Mouse (Mus musculus) midbrain, embryonic 14.5 days (tissue): Measurements from ENCODE around the gene March4. TPM values are rescaled to one million over a fixed set of nuclear protein-coding genes. Genes with fewer than 3 reads are reported as not detected.
A peak's percentile ranks its signal among the peaks of the same experiment; 100 is the strongest.

Experiments used
- ATAC-seq: fragments of 200-750 bp; cut with Nextera tagmentation; 2 replicates; pipeline ENCODE4 v1.8.0; 2017; ENCODE audit warnings: moderate number of reproducible peaks, moderate library complexity; ENCODE audit not compliant: low FRiP score, low TSS enrichment
- DNase-seq: peaks from one replicate; pipeline ENCODE4 v3.0.0-alpha.2; 2015
- H3K27ac ChIP-seq: fragments of 300-500 bp; sonication (generic); replicated peaks from 2 replicates; pipeline ENCODE4 v1.5.1; 2014; ENCODE audit warnings: mild to moderate bottlenecking, low read depth, low read length, moderate library complexity
- H3K27me3 ChIP-seq: fragments of 300-500 bp; sonication (generic); 2 replicates; pipeline ENCODE4 v1.6.1; 2014; ENCODE audit warnings: low read length, control low read depth, mixed read lengths; ENCODE audit not compliant: control insufficient read depth, insufficient read depth
- H3K36me3 ChIP-seq: fragments of 300-500 bp; sonication (generic); 2 replicates; pipeline ENCODE4 v1.6.1; 2014; ENCODE audit warnings: low read length, control low read depth; ENCODE audit not compliant: control insufficient read depth, insufficient read depth
- H3K4me1 ChIP-seq: fragments of 300-500 bp; sonication (generic); 2 replicates; pipeline ENCODE4 v1.6.1; 2014; ENCODE audit warnings: mild to moderate bottlenecking, antibody characterized with exemption, low read length, control low read depth; ENCODE audit not compliant: control insufficient read depth, insufficient read depth
- H3K4me2 ChIP-seq: fragments of 300-500 bp; sonication (generic); 2 replicates; pipeline ENCODE4 v1.6.1; 2014; ENCODE audit warnings: mild to moderate bottlenecking, low read length, moderate library complexity
- H3K4me3 ChIP-seq: fragments of 300-500 bp; sonication (generic); replicated peaks from 2 replicates; pipeline ENCODE4 v1.5.1; 2014; ENCODE audit warnings: low read depth, low read length
- H3K9ac ChIP-seq: fragments of 300-500 bp; sonication (generic); replicated peaks from 2 replicates; pipeline ENCODE4 v1.6.1; 2014; ENCODE audit warnings: mild to moderate bottlenecking, low read length, moderate library complexity
- H3K9me3 ChIP-seq: fragments of 300-500 bp; sonication (generic); 2 replicates; pipeline ENCODE4 v1.6.1; 2016; ENCODE audit warnings: low read length, control low read depth, mixed read lengths; ENCODE audit not compliant: control insufficient read depth
- WGBS: fragments of 180-500 bp; shearing (Covaris S2); extraction: QIAGEN DNeasy Blood & Tissue Kit; methylation state at CpG from one replicate; pipeline ENCODE4 v1.1.7; 2014; 5-methylcytosine and 5-hydroxymethylcytosine counted together
- polyA plus RNA-seq: library from polyadenylated mRNA; unstranded; fragments of >200 nt; fragmentation: Nextera tagmentation; extraction: Ambion mirVana; gene quantifications from 2 replicates; pipeline ENCODE4 v1.2.1, GENCODE M21; 2014

Gene March4
- polyA plus RNA-seq, 1 experiment from 2014 or later: 5.2 TPM

DNA sequence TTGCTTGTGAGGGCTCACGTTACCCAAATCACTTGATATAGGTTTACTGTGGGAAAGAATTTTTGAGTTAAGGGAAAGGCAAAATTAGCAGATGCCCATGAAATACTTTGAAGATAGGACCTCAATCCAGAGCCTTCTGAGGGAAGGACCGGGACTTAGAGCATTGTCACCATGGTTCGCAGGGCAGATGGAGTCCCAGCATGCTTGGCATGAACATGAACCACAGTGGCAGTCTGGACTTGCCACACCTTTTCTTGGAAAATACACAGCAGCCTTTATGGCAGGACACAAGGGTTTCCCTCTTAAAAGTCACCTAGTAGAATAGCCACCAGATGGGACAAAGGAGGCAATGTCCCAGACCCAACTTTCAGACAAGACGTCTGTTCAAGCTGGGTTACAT, 114.6 kb downstream of the March4 start:
- Histone ChIP-seq H3K27ac (no peak overlapping the region), H3K4me3 (no peak overlapping the region), H3K9ac (no peak overlapping the region), H3K9me3 (no peaks in the 10 kb centered on the region), H3K4me1 (peaks cover 4% of the 10 kb centered on the region; the same call in 1 of the 2 replicates), H3K27me3 (no peaks in the 10 kb centered on the region), H3K4me2 (no peak overlapping the region), H3K36me3 (no peaks in the 10 kb centered on the region)
- ATAC-seq (no peak), DNase-seq (no peak)
- 92% methylated on average over 4 of the region's 4 CpGs for WGBS

DNA sequence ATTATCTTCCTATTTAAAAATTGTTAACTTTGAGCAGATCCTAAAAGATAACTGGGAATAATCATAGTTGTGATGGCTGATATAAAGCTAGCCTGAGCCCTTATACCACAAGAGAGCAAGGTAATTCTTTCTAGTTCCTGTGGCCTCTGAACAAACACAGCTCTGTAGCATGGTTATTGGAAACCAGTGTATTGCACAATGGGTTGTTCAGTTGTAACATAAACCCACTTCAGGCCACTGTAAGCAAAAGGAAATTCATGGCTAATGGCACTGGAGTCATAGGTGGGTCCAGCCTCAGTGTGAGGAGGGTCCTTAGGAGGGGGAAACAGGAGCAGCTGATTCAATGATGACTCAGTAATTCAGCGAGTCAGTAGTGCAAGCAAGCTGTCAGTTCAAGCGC, 116.5 kb downstream of the March4 start:
- H3K4me2 ChIP-seq: no peak overlapping the region
- no peak for DNase-seq
- no peak overlapping the region for H3K9ac ChIP-seq
- H3K27me3 ChIP-seq: no peaks in the 10 kb centered on the region
- no peak overlapping the region for H3K27ac ChIP-seq
- 50% methylated on average over 2 of the region's 2 CpGs for WGBS
- H3K4me1 ChIP-seq: peaks cover 4% of the 10 kb centered on the region; the same call in 1 of the 2 replicates
- ATAC-seq: no peak
- H3K9me3 ChIP-seq: no peaks in the 10 kb centered on the region
- H3K4me3 ChIP-seq: no peak overlapping the region
- H3K36me3 ChIP-seq: no peaks in the 10 kb centered on the region

DNA sequence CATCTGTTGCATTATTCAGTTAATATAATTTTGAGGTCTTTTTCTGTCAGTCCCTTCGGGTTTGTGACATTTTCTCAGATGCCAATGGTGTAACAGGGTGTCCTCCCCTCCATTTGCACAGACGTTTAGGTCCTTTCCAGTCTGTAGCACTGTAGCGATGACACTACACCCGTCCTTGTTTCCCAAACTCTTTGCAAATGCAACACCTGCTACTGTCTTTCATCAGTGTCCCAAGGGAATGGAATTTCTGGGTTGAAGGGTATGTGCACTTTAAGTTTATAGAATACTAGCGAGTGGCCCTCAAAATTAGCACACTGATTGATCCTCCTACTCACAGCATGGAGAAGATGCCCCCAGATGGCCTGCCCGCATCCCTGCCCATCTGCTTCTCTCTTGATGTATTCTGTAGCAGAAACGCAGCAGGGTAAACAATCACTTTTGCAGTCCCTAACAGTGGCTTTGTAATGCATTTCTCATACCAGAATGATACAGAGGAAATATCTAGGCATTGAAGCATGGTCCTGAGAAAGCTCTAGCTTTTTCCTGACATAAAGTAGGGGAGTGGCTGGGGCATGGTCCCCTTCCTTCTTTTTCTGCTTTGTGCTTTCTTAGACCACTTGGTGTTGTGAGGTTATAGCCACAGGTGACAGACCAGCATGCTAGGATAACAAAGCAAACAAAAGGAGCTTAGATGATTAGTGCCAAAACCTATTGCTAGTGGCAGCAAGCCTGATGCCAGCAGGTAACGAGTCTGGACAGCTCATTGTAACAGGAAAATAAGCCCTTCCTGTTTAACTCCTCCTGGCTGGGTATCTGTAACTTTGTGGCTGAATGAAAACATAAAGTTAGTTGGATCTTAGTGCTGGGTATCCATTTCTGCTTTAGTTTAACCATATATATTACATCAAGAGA, 117.7 kb downstream of the March4 start:
- WGBS: 57% methylated on average over 8 of the region's 8 CpGs

DNA sequence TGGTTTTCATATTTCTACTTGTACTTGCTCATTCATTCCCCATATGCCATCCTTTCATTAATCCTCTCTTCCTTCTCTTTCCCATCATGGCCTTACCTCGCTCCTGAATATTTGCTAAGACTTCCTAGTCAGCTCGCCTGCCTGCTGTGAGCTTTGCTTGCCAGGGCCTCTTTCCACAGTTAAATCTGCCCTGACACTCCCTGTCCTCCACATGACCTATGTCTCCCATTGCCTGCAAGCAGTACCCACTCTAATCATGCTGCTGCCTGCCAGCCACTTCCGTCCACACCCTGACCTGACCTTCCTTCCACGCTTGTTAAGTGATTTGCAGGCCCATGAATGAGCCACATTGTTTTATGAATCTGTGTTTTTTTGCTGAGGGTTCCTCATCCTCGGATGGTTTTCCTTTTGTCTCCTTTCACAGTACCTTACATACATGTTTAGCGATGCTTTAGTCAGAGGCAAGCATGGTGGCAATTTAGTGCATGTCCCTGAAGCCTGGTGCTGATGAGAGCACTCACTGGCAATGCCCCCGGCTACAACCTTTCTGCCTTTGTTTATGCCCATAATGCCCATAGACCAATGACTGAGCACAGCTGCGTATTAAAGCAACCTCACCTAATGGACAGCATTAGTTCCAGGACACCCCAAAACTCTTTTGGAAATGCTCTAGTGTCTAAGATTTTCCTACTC, 122.0 kb downstream of the March4 start:
- DNase-seq: peak; percentile 22
- no peak overlapping the region; the same call in 1 of the 2 replicates for H3K9ac ChIP-seq
- no peak for ATAC-seq
- 27% methylated on average over 8 of the region's 8 CpGs for WGBS
- no peak overlapping the region for H3K4me2 ChIP-seq
- H3K27me3 ChIP-seq: no peaks in the 10 kb centered on the region
- no peaks in the 10 kb centered on the region for H3K9me3 ChIP-seq
- H3K27ac ChIP-seq: no peak overlapping the region
- peaks cover 9% of the 10 kb centered on the region; the same call in 1 of the 2 replicates for H3K4me1 ChIP-seq
- no peaks in the 10 kb centered on the region for H3K36me3 ChIP-seq
- H3K4me3 ChIP-seq: no peak overlapping the region

More for the DNA sequence above, 117.7 kb downstream of the March4 start:
- ATAC-seq (no peak), DNase-seq (peak; percentile 11)
- no peaks in the 10 kb centered on the region for H3K36me3 ChIP-seq
- H3K27me3 ChIP-seq: no peaks in the 10 kb centered on the region
- no peaks in the 10 kb centered on the region for H3K9me3 ChIP-seq
- H3K4me1 ChIP-seq: peaks cover 9% of the 10 kb centered on the region; the same call in 1 of the 2 replicates
- H3K27ac ChIP-seq: no peak overlapping the region
- H3K9ac ChIP-seq: no peak overlapping the region
- H3K4me2 ChIP-seq: no peak overlapping the region
- H3K4me3 ChIP-seq: no peak overlapping the region

DNA sequence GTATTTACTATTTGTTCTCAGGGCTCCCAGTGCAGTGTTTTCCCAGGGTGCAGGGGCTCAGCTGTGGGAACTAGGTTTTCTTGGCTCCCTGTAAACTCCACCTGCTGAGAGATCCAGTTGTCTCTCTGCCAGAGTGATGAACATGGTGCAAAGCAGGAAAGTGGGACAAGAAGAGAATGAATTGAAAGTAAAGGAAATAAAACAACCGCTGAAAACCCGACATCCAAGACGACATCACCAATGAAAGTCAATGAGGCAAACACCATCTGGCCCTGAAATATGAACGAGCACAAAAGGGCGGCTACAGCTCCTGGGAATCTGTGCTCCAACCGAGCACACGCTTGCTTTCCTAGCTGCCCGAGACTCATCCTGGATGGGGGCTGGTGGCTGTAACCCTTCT, 122.6 kb downstream of the March4 start:
- H3K4me1 ChIP-seq: peaks cover 8% of the 10 kb centered on the region; the same call in 1 of the 2 replicates
- peak; percentile 20 for DNase-seq
- no peak overlapping the region for H3K4me2 ChIP-seq
- no peak overlapping the region for H3K4me3 ChIP-seq
- H3K36me3 ChIP-seq: no peaks in the 10 kb centered on the region
- no peaks in the 10 kb centered on the region for H3K9me3 ChIP-seq
- H3K27ac ChIP-seq: no peak overlapping the region
- 40% methylated on average over 8 of the region's 8 CpGs for WGBS
- no peak for ATAC-seq
- H3K9ac ChIP-seq: no peak overlapping the region
- no peaks in the 10 kb centered on the region for H3K27me3 ChIP-seq

DNA sequence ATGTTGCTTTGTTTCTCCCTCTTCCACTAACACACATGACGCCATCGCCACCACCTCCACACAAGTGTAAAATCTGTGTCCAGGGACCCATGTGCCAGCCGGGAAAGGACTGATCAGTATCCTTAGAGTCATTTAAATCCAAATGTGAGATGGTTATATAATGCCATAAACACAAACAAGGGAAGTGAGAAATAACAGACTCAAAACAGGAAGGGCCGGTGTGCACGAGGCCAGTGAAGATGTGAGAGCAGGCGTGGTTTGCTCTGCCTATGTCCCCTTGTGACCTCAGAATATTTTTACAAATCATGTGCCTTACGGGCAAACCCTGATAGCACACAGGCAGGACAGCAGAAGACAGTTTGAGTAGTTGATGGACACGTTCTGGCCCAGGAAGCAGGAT, 123.5 kb downstream of the March4 start:
- 90% methylated on average over 8 of the region's 8 CpGs for WGBS
- DNase-seq: no peak

DNA sequence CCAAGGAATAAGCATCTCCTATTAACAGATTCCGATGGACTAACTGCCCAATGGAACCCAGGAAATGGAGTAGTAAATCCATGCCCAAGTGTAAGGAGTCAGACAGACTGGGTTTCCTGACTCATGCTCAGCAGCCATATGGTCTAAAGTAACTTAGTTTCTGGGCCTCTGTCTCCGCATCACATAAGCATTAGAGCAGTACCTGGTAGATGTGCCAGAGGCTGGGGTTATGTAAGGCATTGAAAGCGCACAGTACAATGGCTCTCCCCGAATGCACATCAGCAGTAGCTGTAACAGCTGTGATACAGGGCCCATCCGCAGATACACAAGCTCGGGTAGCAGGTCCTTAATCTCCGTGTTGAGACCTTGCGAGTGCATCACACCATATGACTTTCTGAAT, 125.6 kb downstream of the March4 start:
- no peak overlapping the region for H3K4me3 ChIP-seq
- DNase-seq: no peak
- H3K4me1 ChIP-seq: peaks cover 5% of the 10 kb centered on the region; the same call in 1 of the 2 replicates
- no peaks in the 10 kb centered on the region for H3K9me3 ChIP-seq
- H3K36me3 ChIP-seq: no peaks in the 10 kb centered on the region
- H3K27ac ChIP-seq: no peak overlapping the region
- 92% methylated on average over 8 of the region's 8 CpGs for WGBS
- no peaks in the 10 kb centered on the region for H3K27me3 ChIP-seq
- H3K4me2 ChIP-seq: no peak overlapping the region
- no peak for ATAC-seq
- no peak overlapping the region for H3K9ac ChIP-seq

More for the DNA sequence above, 123.5 kb downstream of the March4 start:
- no peak for ATAC-seq
- no peak overlapping the region for H3K4me2 ChIP-seq
- no peaks in the 10 kb centered on the region for H3K36me3 ChIP-seq
- H3K9ac ChIP-seq: no peak overlapping the region
- peaks cover 5% of the 10 kb centered on the region; the same call in 1 of the 2 replicates for H3K4me1 ChIP-seq
- no peak overlapping the region for H3K27ac ChIP-seq
- H3K4me3 ChIP-seq: no peak overlapping the region
- H3K27me3 ChIP-seq: no peaks in the 10 kb centered on the region
- H3K9me3 ChIP-seq: no peaks in the 10 kb centered on the region

DNA sequence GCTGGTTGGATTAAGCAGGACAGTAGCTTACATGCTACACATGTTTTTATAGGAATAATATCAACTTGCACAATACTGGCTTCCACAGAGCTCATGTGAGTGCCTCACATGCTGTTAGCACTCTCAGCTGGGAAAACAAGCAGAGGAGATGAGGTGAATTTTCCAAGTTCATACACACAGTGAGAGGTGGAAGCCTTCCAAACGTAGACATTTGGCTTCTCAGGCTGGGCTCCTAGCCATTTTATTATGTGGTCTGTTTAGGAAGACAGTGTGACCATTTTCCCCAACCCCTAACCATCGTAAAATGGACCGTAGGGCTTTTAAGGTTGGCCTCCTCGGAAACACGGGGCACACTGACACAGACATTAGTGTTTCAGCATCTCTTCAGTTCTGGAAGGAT, 126.8 kb downstream of the March4 start:
- ATAC-seq (no peak), DNase-seq (no peak)
- no peaks in the 10 kb centered on the region for H3K27me3 ChIP-seq

More for the DNA sequence above, 126.8 kb downstream of the March4 start:
- H3K4me1 ChIP-seq: peaks cover 4% of the 10 kb centered on the region; the same call in 1 of the 2 replicates
- no peak overlapping the region for H3K9ac ChIP-seq
- no peak overlapping the region for H3K4me2 ChIP-seq
- H3K9me3 ChIP-seq: no peaks in the 10 kb centered on the region
- WGBS: 91% methylated on average over 5 of the region's 5 CpGs
- H3K36me3 ChIP-seq: no peaks in the 10 kb centered on the region
- no peak overlapping the region for H3K27ac ChIP-seq
- no peak overlapping the region for H3K4me3 ChIP-seq
